Mouse (Mus musculus): ENCODE data around the gene Tmem255b.

The Tmem255b gene

GRCm38 (mm10) chr8:13492198-13492995 is 57.4 kb downstream of the Tmem255b start:
- DNase-seq (ENCODE audit: low read depth): peak; percentile 10

DNA sequence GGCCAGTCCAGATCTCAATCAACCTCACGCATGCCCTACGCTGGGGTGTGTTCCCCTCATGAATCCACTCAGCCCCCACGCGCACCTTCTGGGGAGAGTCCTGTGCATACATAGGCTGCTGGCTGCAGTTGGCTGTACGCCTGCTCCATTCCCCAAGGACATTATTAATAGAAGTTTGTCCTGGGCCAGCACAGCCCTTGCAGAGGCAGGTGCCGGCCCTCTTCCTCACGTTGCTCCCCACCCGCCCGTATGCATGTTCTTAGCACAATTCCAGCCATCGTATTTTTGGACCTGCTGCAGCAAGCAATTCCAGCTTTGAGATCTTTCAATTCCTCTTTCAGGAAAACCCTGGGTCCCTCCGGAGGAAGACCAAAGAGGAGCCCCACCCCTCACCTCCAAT is 58.0 kb downstream of the Tmem255b start:
- DNase-seq (ENCODE audit: low read depth): no peak

DNA sequence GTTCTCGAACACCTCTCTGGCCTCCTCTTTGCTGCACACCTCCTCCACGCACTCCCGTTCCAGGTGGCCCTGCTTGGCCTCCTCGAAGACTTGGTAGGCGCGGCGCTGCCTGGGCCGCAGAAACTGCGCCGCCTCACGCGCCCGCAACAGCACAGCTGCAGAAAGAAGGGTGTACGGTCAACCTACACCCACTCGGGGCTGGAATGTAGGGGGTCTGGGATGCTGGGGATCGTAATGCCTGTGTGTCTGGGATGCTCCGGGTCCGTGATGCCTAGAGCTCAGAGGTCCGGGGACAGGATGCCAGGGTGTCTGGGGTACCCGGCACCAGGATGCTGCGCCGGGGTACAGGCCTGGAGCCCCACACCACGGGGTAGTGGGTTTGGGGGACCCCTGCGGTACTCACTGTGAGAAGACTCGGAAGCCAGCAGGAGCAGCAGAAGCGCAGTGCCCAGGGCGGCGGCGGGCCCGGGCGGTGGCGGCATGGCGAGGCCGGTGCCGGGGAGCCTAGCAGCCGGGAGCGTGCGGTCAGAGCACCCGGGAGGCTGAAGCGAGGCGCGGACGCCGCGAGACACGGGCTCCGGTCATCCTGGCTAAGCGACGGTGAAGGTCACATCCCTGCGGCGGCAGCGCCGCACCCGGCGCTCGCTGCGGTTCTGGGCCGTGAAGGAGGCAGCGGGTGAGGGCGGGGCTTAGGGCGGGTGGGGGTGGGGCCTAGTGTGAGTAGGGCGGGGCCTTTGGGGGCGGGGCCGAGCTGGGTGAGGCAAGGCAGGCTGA is 59.1 kb downstream of the Tmem255b start, which contains the start of gene Gas6:
TSS of gene Gas6 (minus strand) at position 633 of the 774 bp plus-strand sequence.
- no peak for DNase-seq (ENCODE audit: low read depth)

DNA sequence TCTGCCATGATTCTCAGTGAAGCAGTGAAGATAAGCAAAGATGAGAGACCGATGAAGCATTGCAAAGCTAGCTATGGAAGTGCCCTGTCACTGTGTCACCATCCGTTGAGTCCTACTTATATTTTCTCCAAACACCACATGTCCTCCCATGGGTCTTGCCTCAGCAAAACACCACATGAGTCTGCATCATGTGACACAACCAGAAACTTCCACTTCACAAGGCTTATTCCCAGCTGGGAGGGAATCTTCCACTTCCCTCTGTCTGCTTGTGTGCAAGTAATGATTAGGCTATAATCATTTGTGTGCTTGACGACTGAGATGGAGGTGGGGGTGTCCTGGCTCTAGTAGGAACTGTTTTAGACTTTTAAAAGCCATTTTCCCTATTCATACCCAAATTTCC is 66.2 kb downstream of the Tmem255b start:
- DNase-seq (ENCODE audit: low read depth): no peak

DNA sequence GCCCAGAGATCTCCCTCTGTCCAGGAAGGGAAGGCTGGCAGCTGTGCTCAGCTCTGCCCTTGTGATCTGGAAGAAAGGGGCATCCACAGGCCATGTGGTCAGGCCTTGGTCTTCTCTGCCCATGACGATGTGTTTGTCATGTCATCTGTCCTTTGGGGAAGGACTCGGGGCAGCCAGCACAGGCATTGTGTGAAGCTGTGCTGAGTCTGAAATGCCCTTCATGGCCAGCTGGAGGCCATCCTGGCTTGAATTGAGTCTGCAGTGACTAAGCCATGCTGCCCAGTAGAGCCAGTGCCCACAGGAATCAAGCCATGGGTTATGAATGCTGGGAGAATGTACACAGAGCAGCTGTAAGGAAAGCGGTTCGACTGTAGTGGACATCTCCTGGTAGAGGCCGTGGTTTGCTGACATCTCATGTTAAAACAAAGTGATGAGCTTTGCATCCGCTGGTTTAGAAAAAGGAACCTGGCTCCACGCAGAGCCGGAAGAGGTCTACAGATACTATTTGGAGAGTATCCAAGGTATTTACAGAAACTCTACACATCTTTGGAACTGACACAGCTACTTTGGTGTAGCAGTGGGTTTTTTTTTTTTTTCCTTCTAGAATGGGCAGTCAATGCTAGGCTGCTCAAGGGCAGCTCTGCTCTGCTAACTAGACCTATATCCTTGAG is 69.1 kb downstream of the Tmem255b start:
- DNase-seq (ENCODE audit: low read depth): peak; percentile 88

DNA sequence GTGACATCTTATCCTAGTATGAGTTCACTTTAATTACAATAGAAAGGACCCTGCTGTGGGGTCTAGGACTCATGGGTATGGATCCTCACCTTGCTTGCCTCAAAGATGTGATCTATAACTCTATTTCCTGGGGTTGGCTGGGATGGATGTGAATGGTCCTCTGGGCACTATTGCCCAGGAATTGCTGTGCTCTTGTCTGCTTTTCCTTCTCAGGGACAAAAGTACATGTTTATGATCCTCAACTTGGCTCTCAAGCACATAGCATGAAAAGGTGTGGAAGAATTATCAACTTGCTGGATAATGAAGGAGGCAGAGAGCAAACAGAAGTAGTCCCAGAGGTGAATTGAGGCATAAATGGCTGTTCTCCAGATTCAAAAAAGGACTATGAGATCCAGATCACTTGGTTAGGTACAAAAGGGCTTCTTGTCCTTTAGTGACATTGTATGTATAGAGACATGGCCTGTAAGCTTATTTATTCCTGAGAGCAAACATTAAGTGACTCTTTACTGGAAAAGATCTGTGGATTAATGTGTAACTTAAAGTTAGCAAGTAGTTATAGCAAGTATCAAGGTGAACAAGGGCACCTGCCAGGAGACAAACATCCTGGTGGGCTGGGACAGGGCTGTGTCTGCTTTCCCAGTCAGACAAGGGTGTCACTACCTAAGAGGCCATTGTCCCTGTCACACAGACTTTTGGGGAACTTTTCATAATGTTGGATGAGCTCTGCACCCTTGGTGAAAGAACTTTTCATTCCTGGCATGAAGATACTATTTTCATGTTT is 70.1 kb downstream of the Tmem255b start:
- DNase-seq (ENCODE audit: low read depth): no peak

DNA sequence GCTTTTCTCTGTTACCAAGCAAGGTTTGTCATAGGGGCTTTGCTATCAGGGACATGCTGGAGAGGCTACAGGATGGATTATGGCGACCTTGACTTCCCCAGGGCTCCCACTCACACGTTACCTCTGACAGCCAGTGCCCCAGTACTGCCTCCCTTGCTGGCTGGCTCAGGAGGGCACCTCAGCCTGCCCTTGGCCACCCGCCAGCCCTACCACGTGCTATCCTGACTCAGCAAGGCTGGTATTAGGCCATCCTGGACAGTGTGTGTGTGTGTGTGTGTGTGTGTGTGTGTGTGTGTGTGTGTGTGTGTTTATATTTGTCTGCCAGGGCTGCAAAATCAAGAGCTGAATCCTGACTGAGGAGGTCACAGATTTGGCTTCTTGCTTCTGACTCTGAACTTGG is 71.9 kb downstream of the Tmem255b start:
- DNase-seq (ENCODE audit: low read depth): peak; percentile 89

DNA sequence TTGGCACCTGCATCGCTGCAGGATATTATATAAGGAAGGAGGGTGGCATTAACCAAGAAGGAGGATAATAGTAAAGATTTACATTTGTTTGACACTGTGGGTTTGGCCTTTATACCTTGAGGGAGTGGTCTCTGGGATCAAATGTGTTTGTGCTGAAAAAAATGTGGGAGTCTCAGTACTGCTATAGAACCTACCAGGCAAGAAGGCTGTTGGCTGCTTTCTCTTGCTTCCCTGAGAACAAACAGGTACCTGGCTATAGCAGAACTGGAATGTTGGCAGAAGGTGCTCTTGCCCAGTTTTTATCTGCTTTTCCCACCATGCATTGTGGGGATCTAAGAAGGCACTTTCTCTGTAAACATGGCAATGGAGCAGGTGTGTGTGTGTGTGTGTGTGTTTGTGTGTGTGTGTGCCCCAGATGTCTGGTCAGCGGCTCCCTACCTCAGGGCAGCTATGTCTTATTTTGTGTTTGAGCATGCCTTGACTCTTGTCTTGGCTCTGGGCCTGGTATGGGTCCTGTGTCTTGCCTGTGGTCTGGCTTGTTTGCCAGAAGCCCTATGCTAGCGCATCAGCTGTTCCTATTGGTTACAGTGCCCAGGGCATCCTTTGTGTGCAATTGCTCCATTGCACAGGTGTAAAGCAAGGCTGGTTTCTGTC is 72.4 kb downstream of the Tmem255b start:
- no peak for DNase-seq (ENCODE audit: low read depth)

DNA sequence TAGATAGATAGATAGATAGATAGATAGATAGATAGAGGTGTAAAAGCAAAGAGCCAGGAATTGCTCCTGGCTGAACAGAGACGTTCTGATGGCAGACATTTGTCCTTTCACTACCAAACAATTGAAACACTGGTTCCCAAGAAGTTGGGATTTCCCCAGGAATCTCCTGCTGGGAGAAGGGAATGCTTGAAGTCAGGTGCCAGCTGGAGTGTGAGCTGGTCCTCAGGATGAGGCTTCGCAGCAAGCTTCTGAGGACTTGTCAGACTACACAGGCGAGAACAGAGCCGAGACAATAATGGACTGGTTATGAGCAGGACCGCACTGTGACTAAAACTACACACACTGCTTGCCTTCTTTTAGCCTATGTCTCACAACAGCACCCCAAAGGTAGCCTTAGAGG is 77.0 kb downstream of the Tmem255b start:
- DNase-seq (ENCODE audit: low read depth): no peak

GRCm38 (mm10) chr8:13512677-13513076 is 77.7 kb downstream of the Tmem255b start:
- DNase-seq (ENCODE audit: low read depth): peak; percentile 9

GRCm38 (mm10) chr8:13513556-13514370 is 78.8 kb downstream of the Tmem255b start:
- DNase-seq (ENCODE audit: low read depth): no peak

- DNase-seq (ENCODE audit: low read depth): no peak
Measured at GRCm38 (mm10) chr8:13516011-13516442, 81.0 kb downstream of the Tmem255b start.

DNA sequence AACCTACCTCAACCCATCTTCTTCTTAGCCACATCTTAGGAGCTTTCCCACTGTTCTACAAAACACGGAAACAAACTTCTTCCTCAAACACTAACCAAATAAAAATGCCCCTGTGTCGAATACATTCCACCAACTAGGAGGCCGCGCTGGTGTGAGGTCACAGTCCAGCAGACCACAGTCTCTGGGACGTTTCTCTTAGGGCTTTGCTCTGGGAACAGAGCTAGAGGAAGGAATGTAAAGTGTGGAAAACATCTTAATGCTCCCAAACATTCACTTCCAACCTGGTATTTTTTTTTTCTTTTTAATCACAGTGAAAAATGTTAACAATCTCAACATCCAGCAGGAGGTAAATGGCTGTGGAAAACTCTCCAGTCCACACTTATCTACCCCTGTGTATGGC is 81.7 kb downstream of the Tmem255b start:
- DNase-seq (ENCODE audit: low read depth): no peak

GRCm38 (mm10) chr8:13517284-13517781 is 82.3 kb downstream of the Tmem255b start:
- no peak for DNase-seq (ENCODE audit: low read depth)

Data from 416B (cell line).